Mouse (Mus musculus): ENCODE data around the gene Grap. TPM values are rescaled to one million over a fixed set of nuclear protein-coding genes. Genes with fewer than 3 reads are reported as not detected.
"Not testable (repeated sequence)": the region's sequence is repeated elsewhere in the genome, so short reads cannot be mapped to it uniquely, and the experiment has no call there.

Grap gene
- total RNA-seq (2014; fragmentation: Nextera tagmentation), result 2.2 and 2.4 TPM in 2 replicates
- total RNA-seq (2017), result 1.3 TPM in 1 of 2 replicates, not detected in the other

GRCm38 (mm10) chr11:61652686-61653447 is at the start of gene Grap:
TSS of gene Grap (plus strand) at chr11:61653265.
- ATAC-seq (replicated peaks; ENCODE audit: low FRiP score, low TSS enrichment, poor library complexity, severe bottlenecking), result no peak

- no peak for ATAC-seq (replicated peaks; ENCODE audit: low FRiP score, low TSS enrichment, poor library complexity, severe bottlenecking)
Measured at GRCm38 (mm10) chr11:61608072-61608471, 45.0 kb upstream of the Grap start.

- ATAC-seq (replicated peaks; ENCODE audit: low FRiP score, low TSS enrichment, poor library complexity, severe bottlenecking), result no peak
Measured at GRCm38 (mm10) chr11:61611197-61611596, 41.9 kb upstream of the Grap start.

- no peak for ATAC-seq (replicated peaks; ENCODE audit: low FRiP score, low TSS enrichment, poor library complexity, severe bottlenecking)
Measured at GRCm38 (mm10) chr11:61612116-61612635, 40.9 kb upstream of the Grap start.

- no peak for ATAC-seq (replicated peaks; ENCODE audit: low FRiP score, low TSS enrichment, poor library complexity, severe bottlenecking)
Measured at GRCm38 (mm10) chr11:61614401-61614800, 38.7 kb upstream of the Grap start.

GRCm38 (mm10) chr11:61615686-61616522 is 37.2 kb upstream of the Grap start:
- no peak for ATAC-seq (replicated peaks; ENCODE audit: low FRiP score, low TSS enrichment, poor library complexity, severe bottlenecking)

GRCm38 (mm10) chr11:61616523-61617292 is 36.4 kb upstream of the Grap start:
- ATAC-seq (replicated peaks; ENCODE audit: low FRiP score, low TSS enrichment, poor library complexity, severe bottlenecking), result no peak

- no peak for ATAC-seq (replicated peaks; ENCODE audit: low FRiP score, low TSS enrichment, poor library complexity, severe bottlenecking)
Measured at GRCm38 (mm10) chr11:61617293-61617975, 35.6 kb upstream of the Grap start.

GRCm38 (mm10) chr11:61618131-61618530 is 34.9 kb upstream of the Grap start:
- ATAC-seq (replicated peaks; ENCODE audit: low FRiP score, low TSS enrichment, poor library complexity, severe bottlenecking), result no peak

- no peak for ATAC-seq (replicated peaks; ENCODE audit: low FRiP score, low TSS enrichment, poor library complexity, severe bottlenecking)
Measured at GRCm38 (mm10) chr11:61618571-61618970, 34.5 kb upstream of the Grap start.

- ATAC-seq (replicated peaks; ENCODE audit: low FRiP score, low TSS enrichment, poor library complexity, severe bottlenecking), result no peak
Measured at GRCm38 (mm10) chr11:61619356-61619755, 33.7 kb upstream of the Grap start.

GRCm38 (mm10) chr11:61619791-61620241 is 33.2 kb upstream of the Grap start:
- ATAC-seq (replicated peaks; ENCODE audit: low FRiP score, low TSS enrichment, poor library complexity, severe bottlenecking), result no peak

- ATAC-seq (replicated peaks; ENCODE audit: low FRiP score, low TSS enrichment, poor library complexity, severe bottlenecking), result peak; percentile 63; the same call in 1 of the 2 replicates
Measured at GRCm38 (mm10) chr11:61620254-61620670, 32.8 kb upstream of the Grap start.

- no peak for ATAC-seq (replicated peaks; ENCODE audit: low FRiP score, low TSS enrichment, poor library complexity, severe bottlenecking)
Measured at GRCm38 (mm10) chr11:61620762-61621161, 32.3 kb upstream of the Grap start.

GRCm38 (mm10) chr11:61625136-61625535 is 27.9 kb upstream of the Grap start:
- no peak for ATAC-seq (replicated peaks; ENCODE audit: low FRiP score, low TSS enrichment, poor library complexity, severe bottlenecking)

GRCm38 (mm10) chr11:61626509-61626908 is 26.6 kb upstream of the Grap start:
- ATAC-seq (replicated peaks; ENCODE audit: low FRiP score, low TSS enrichment, poor library complexity, severe bottlenecking), result no peak

- ATAC-seq (replicated peaks; ENCODE audit: low FRiP score, low TSS enrichment, poor library complexity, severe bottlenecking), result no peak
Measured at GRCm38 (mm10) chr11:61629621-61630020, 23.4 kb upstream of the Grap start.

GRCm38 (mm10) chr11:61636309-61636708 is 16.8 kb upstream of the Grap start:
- ATAC-seq (replicated peaks; ENCODE audit: low FRiP score, low TSS enrichment, poor library complexity, severe bottlenecking), result not testable (repeated sequence)

- ATAC-seq (replicated peaks; ENCODE audit: low FRiP score, low TSS enrichment, poor library complexity, severe bottlenecking), result no peak
Measured at GRCm38 (mm10) chr11:61637413-61637812, 15.7 kb upstream of the Grap start.
